Mouse (Mus musculus): ENCODE measurements at regions not wholly inside any gene's neighbourhood (a gene's known extent, or its start where the extent isn't known, plus 50 kb on each side); places are given as distances from the start of the nearest gene placed in this dataset.
A peak's percentile ranks its signal among the peaks of the same experiment; 100 is the strongest.
"Not testable (repeated sequence)": the region's sequence is repeated elsewhere in the genome, so short reads cannot be mapped to it uniquely, and the experiment has no call there.

DNA sequence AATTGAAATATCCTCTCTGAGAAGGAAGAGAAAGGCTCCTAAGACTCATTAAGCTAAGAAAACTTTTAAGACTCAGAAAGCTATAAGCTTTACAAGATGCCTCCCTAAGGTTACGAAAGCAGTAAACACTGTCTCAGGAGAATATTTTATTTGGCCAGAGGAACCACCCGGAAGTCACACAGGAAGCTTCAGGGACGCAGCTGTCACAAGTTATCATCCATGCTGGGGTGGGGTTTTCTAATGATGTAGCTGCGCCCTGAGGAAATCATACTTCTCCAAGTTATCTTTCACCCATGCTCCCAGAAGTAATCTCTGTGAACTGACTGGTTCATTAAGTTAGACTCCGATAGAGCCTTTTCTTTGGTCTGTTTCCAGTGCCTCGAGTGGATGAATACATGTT is 102.0 kb upstream of the Fam78b start:
- intact Hi-C loops (cut with DNase I) = no loop called here
- peak; percentile 10 to 17 for DNase-seq

DNA sequence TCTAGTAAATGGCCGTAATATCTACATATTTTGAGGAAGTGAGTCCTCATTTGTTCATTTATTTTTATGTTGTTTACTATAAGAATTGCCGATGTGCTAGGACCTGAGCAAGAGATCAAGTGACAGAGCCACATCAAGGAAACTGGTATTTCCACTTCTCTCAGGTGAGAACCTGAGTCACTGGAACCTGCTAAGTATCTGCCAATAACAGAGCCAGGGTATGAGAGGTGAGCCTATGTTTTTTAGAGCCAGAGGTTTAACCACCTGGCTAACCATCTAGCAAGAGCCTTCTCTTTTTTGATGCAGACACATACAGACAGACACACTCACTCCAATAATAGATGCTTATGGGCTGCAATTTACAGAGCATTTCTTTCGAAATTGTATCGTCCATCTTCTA is 101.2 kb upstream of the Fam78b start:
- no peak for DNase-seq

DNA sequence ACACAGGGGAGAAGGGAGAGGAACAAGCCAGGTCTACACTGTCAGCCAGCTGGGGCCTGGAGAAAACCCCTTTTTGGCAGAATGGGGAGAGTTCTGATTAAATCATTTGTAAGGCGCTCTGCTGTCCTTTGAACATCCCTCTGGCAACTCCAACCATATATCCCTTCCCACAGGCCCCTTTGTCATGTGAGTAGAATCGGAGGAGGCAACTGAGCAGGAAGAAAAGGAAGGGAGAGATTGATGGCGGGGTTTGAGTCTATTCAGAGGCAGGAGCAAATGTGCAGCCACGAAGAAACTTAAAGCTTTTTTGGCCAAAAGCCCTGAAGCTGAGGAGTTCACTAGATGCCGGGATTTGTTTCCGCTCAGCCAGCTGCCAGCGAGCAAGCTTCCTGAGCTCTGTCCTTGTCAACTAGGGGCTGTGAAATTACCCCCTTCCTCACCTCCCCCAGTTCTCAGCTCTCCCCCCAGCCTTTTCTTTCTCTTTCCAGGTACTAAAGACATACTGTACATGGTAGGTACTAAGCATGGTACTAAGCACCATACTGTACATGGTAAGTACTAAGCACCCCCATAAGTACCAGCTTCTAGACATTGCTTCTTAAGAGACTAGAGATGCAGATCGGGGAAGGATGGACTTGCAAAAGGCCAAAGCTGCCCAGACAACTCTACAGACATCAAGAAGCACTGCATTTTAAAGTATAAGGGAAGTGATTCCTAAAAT is 100.6 kb upstream of the Fam78b start:
- peak; percentile 30 to 32 for DNase-seq
- intact Hi-C loops (cut with DNase I) = no loop called here

More for the DNA sequence above, 101.2 kb upstream of the Fam78b start:
- intact Hi-C loops (cut with DNase I) = no loop called here

DNA sequence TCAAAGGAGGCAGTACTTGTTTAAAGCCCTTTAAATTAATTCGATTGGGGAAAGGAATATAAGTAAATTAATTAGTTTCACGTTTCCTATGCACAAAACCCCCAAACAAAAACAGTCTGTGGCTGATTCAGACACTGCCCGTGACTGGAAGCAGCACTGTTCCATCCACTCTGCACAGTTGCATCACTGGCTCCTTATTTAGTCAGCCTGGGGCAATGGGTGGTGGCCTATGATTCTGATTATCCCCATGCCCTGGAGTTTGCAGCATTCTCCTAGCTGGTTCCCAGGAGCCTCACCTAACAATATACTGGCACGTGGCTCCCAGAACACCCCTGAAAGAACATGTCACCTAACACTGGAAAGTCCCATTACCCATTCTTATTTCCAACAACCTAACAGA is 99.6 kb upstream of the Fam78b start:
- intact Hi-C loops (cut with DNase I) = no loop called here
- DNase-seq = no peak

DNA sequence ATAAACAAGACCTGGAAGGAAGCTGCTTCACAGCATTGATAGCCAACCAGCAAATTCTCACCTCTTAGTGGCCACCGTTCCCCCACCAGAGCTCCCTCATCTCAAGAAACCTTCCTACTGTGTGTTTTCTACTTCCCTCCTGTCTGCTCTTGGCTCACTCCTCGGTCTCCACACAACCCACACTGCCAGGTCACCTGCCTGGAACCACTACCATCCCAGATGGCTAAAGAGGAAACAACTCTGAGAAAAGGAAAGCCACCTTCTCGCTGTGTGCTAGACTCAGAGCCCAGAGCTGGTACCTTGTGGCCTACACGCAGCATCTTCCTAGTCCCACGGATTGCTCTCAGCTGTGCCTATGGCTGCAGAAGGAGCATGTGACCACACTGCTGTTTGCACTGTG is 97.8 kb upstream of the Fam78b start:
- DNase-seq = no peak
- intact Hi-C loops (cut with DNase I) = no loop called here

DNA sequence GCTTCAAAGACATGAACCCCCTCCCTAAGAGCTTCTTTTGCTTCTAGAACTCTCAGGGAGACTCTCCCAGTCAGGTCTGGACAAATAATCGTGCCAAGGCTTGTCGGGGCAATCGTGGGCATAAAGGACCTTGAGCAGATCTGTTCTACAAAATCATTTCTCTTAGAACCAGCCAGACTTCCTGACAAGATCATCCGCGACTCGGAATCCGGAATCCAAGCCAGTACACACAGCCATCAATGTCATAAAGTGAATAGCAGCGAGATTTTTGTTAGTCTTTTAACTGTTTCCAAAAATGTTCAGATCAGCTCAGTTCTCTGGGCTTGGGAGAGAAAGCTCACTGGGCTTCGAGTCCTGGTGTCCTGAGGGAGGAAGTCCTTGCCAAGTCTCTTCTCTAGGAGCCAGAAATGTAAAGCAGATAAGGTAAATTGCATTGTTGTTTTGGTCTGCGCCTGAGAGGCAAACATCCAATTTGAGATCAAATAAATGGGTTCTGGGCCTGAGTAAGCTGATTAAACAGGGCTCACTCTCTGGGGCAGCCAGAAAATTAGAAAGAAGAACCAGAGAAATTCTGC is 92.9 kb upstream of the Fam78b start:
- intact Hi-C loops (cut with DNase I) = no loop called here
- DNase-seq = no peak

DNA sequence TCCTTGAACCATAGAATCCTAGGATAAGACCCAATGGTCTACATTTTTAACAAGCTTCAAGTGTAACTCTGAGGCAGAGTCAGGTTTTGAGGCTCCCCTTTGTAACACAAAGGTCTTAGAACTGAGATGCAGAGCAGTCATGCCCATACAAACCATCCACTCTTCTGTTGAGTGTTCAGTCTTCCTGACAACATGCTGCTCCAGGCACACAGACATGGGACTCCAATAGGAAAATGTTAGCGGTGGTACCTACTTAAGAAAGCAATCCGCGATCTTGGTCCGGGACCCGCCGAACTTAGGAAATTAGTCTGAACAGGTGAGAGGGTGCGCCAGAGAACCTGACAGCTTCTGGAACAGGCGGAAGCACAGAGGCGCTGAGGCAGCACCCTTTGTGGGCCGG is 89.0 kb upstream of the Fam78b start:
- DNase-seq; intact Hi-C loops (cut with DNase I): not testable (repeated sequence)

DNA sequence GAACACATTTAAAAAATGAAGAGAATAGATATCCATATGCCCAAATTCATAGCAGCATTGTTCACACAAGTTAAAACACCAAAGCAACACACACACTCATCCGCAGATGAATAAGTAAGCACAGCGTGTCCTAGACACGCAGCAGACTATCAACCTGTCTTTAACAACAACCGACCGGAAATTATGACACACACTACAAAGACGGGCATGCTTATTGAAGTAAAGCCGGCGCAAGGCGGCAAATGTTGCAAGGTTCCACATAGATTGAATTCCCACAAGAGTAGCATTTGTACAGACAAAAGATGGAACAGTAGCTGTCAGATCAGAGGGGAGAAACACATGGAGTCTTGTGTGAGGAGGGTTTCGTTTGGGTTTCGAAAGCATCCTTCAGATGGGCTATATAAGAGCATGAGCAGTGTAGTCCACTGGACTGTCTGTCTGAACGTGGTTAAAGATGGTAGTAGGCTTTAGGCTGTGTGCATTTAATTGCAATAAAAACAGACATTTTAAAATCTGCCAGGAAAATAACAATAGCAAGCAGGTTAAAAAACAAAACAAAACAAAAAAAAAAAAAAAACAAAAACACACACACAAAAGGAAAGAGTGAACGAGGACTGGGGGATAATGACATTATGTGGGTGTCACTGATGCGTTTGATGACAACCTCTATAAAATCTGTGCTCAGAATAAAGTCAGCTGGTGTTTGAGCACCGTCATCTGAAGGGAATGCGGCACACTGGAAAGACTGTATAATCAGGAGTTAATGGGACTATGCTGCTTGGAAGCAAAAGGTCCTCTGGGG is 78.1 kb upstream of the Fam78b start:
- no peak for DNase-seq
- intact Hi-C loops (cut with DNase I) = no loop called here

DNA sequence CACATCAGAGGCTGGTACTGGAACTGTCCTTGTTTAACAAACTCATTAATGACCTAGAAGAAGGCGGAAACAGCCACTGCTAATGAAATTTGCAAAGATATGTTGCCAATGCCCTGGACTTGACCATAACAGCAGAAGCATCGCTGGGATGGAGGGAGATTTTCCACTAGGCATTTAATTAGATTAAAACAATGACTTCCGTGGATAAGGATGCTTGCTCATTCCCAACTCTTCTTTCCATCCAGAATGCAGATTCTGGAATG is 77.6 kb upstream of the Fam78b start:
- intact Hi-C loops (cut with DNase I) = no loop called here

DNA sequence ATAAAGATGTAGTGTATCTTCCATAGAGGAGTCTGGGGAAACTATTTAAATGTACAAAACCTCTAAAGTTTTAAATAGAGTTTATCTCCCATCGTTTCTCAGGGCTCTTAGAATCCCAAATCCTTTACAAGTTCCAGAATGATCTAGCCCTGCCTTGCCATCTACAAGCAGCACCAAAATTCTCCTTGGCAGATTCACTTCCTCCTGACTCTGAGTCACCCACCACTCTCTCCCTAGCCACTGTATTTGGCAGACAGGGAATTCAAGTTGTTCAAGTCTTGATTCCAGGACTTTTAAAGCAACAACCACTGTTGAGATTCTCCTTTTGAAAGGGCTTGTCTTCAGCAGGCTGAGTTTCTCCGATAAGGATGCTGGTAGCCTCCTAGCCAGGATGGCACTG is 77.1 kb upstream of the Fam78b start:
- no peak for DNase-seq
- intact Hi-C loops (cut with DNase I) = no loop called here

More for the DNA sequence above, 77.6 kb upstream of the Fam78b start:
- DNase-seq = no peak

DNA sequence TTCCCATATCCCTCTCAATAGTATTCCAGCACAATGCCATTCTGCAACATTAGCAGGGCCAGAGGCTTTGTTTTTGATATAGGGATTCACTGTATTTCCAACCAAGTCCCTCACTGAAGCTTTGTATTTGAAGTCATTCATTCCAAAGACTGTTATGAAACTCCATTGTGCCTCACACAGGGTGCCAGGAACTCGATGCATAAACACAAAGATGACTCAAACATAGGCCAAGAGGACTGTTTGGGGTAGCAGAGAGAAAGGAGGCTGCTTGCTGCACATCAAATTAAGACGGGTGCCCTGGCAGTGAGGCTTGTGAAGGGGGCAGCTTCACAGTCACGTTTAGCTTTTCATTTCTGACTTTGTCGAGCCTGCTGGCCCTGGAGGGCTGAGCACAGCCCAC is 75.1 kb upstream of the Fam78b start:
- DNase-seq = no peak
- intact Hi-C loops (cut with DNase I) = no loop called here

DNA sequence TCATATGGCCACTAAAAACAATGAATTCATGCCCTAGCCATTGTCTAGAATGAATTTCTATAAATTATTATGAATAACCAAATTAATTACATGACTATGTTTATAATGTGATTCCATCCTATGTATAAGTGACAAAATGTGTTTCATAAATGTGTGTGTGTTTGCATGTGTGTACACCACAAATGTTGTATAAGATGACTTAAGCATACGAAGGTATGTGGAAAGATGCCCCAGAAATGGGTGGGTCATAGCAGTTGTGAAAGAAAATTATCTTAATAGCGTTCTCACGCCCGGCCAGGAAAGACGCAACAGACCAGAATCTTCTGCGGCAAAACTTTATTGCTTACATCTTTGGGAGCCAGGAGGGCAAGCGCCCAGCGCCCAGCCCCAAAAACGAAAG is 61.5 kb upstream of the Fam78b start:
- intact Hi-C loops (cut with DNase I); DNase-seq: not testable (repeated sequence)

DNA sequence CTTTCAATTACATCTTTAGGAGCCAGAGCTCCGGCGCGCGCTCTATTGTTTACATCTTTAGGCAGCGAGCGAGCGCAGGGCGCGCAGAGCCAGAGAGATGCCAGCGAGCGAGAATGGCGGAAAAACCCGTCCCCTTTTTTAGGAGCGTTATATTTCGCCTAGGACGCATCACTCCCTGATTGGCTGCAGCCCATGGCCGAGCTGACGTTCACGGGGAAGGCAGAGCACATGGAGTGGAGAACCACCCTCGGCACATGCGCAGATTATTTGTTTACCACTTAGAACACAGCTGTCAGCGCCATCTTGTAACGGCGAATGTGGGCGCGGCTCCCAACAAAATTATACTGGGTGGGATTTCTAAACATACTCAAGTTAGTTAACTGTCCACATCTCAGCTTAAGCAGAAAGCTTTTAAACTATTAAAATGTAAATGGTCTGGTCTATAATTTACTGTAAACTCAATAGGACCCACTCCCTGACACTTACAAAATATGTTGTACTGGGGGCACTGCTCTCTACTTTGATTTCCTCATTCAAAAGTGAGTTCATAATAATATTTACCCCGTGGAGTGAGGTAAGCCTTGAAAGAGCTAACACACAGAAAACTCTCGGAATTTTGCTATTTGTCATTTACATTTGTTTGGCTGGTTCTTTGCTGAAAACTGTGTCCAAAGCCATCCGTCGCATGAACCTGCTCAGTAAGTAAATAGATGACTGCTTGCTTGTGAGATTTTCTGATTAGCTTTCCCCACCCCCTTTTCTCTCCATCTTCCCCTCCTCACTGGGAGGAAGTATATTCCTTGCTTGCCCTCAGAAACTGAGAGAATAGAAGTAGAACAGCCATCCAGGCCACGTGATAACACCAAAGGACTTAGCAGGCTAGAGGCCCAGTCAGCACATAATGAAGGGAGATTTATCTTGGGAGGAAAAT is 60.8 kb upstream of the Fam78b start:
- DNase-seq; intact Hi-C loops (cut with DNase I): not testable (repeated sequence)

DNA sequence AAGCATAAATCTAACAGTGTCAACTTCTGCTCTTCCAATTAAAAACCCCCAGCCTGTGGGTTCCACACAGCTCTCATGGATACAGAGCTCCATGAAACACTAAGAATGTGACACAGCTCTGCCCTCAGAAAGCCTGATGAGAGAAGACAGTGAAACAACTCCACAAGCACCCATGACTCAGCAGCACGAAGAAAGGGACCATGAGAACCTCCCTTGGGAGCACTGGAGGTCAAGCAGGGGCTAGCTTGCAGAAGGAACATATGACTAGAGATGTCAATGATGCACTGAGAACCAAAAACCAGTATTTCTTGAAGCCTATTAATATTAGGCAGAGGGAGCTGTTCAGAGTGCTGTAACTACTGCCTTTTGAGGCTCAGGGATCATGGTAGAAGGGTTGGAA is 59.0 kb upstream of the Fam78b start:
- intact Hi-C loops (cut with DNase I) = no loop called here
- DNase-seq = peak; percentile 2 to 7

DNA sequence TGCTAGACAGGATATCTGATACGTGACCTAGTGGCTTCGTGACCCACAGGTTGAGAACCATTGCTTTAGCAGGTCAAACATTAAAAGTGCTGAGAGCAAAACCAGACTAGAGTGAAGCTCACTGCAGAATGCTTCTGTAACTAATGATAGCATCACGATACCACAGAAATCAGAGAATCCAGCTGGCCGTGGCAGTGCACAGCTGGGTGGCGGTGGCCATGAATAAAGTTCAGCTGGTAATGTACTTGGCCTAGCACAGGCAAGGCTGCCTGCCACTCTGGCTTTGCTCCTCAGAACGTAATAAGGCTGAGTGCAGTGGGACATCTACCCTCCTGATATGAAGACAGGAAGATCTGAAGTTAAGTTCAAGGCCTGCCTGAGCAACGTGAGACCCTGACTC is 56.7 kb upstream of the Fam78b start:
- DNase-seq = no peak

DNA sequence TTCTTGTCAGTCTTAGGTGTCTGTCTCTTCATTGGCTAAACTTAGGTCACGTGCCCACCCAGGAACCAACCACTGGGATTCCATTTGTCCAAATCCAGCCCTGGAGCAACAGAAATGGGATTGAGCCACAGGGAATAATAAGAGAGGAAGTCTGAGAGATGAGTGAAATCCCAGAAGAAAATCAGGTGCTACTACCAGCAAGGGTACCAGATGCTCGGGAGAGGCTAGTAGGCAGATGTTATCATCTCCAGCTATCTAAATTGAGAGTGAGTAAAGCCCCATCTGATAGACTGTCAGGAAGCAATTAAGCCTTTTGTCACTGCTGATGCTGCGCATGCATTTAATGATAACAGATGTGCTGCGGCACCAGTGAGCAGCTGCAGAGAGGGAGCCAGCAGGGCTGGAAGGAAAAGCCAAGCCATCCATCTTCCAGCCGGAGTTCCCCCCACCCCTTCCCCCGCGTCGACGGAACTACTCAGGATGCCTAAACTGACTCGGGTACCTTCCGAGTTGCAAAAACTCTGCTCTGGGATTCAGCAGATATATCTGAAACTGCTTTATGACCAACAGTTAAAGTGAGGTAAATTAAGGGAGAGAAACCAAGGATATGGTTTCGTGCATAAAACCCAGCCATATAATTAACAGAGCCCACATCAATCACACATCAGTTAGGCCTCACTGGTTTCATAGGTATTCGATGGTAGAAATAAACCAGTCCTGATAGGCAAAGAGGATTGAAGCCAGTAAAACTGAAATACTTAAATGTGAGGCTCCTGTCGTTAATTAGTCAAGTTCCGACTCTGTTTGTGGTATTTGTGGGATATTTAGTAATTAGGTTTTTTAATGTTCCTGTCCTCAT is 53.1 kb upstream of the Fam78b start:
- intact Hi-C loops (cut with DNase I) = no loop called here
- DNase-seq = no peak

More for the DNA sequence above, 56.7 kb upstream of the Fam78b start:
- intact Hi-C loops (cut with DNase I) = no loop called here
